Mouse (Mus musculus) CH12.LX (cell line): ENCODE data around the gene Atp13a2. TPM values are rescaled to one million over a fixed set of nuclear protein-coding genes. Genes with fewer than 3 reads are reported as not detected.

Experiments used
- DNase-seq: peaks from one replicate; pipeline ENCODE4 v3.0.0-alpha.2; 2013; ENCODE audit errors: extremely low read depth
- H3K27ac ChIP-seq: 2 replicates; pipeline ENCODE4 v1.5.1; 2012; ENCODE audit warnings: low read depth, mild to moderate bottlenecking, control low read depth, moderate library complexity; ENCODE audit not compliant: insufficient read depth
- H3K27me3 ChIP-seq: replicated peaks from 2 replicates; pipeline ENCODE3; 2012; ENCODE audit warnings: inconsistent platforms
- H3K36me3 ChIP-seq, 2 experiments: replicated peaks in 1 of 2; 2 replicates each; pipeline versions ENCODE3 to v1.6.1; 2012; ENCODE audit warnings: inconsistent platforms in 1 of 2, low read length in 1 of 2, mild to moderate bottlenecking in 1 of 2, mixed read lengths in 1 of 2, moderate library complexity in 1 of 2; ENCODE audit not compliant: control insufficient read depth in 1 of 2, insufficient read depth in 1 of 2
- H3K4me1 ChIP-seq, 2 experiments: 2 replicates each; pipeline ENCODE4 v1.6.1; 2012; ENCODE audit warnings: inconsistent platforms in 1 of 2, moderate library complexity in 1 of 2; ENCODE audit not compliant: insufficient read depth in 2 of 2, control insufficient read depth in 1 of 2
- H3K4me2 ChIP-seq: 2 replicates; pipeline ENCODE4 v1.6.1; 2012; ENCODE audit warnings: low read depth, mild to moderate bottlenecking, control low read depth; ENCODE audit not compliant: poor library complexity, insufficient read depth, severe bottlenecking
- H3K4me3 ChIP-seq, 3 experiments: fragments of 150-350 bp in 1 of 3; sonication (generic) in 1 of 3; replicated peaks in 1 of 3; 2 replicates each; pipeline versions ENCODE3 to v1.5.1; 2011 to 2012; ENCODE audit warnings: low read depth in 2 of 3, low read length in 2 of 3, mild to moderate bottlenecking in 2 of 3, moderate library complexity in 2 of 3, control low read depth in 1 of 3, improper control_type of control experiment in 1 of 3, inconsistent platforms in 1 of 3, mixed read lengths in 1 of 3; ENCODE audit not compliant: poor library complexity in 1 of 3
- H3K79me2 ChIP-seq: replicated peaks from 2 replicates; pipeline ENCODE4 v1.6.1; 2012; ENCODE audit warnings: mild to moderate bottlenecking, moderate library complexity; ENCODE audit not compliant: control insufficient read depth, poor library complexity, insufficient read depth, severe bottlenecking; ENCODE audit errors: extremely low read depth
- H3K9ac ChIP-seq: 2 replicates; pipeline ENCODE4 v1.6.1; 2012; ENCODE audit warnings: low read depth, mild to moderate bottlenecking, control low read depth, moderate library complexity; ENCODE audit not compliant: insufficient read depth
- H3K9me3 ChIP-seq: replicated peaks from 2 replicates; pipeline ENCODE3; 2012; ENCODE audit warnings: low read length, inconsistent platforms, mixed read lengths
- BHLHE40 ChIP-seq: IDR thresholded peaks from 2 replicates; pipeline ENCODE4 v1.6.1; 2011; ENCODE audit warnings: mild to moderate bottlenecking, low read depth, low read length, improper control_type of control experiment
- CHD1 ChIP-seq: IDR thresholded peaks from 2 replicates; pipeline ENCODE4 v1.6.1; 2012; ENCODE audit warnings: low read depth, low read length, improper control_type of control experiment, inconsistent platforms
- CHD2 ChIP-seq: IDR thresholded peaks from 2 replicates; pipeline ENCODE4 v1.6.1; 2011; ENCODE audit warnings: low read length, improper control_type of control experiment
- CTCF ChIP-seq, 2 experiments: IDR thresholded peaks in 1 of 2; conservative IDR thresholded peaks in 1 of 2; 2 replicates each; pipeline ENCODE4 v1.5.1; 2011 to 2012; ENCODE audit warnings: low read depth in 2 of 2, low read length in 2 of 2, improper control_type of control experiment in 1 of 2, inconsistent platforms in 1 of 2, mild to moderate bottlenecking in 1 of 2, moderate library complexity in 1 of 2
- ELF1 ChIP-seq: IDR thresholded peaks from 2 replicates; pipeline ENCODE4 v1.6.1; 2014; ENCODE audit warnings: low read depth, mild to moderate bottlenecking, inconsistent platforms, low read length, improper control_type of control experiment
- HCFC1 ChIP-seq: IDR thresholded peaks from 2 replicates; pipeline ENCODE4 v1.6.1; 2012; ENCODE audit warnings: low read depth, mild to moderate bottlenecking, inconsistent platforms, low read length, improper control_type of control experiment
- JUN ChIP-seq: IDR thresholded peaks from 2 replicates; pipeline ENCODE4 v1.6.1; 2011; ENCODE audit warnings: low read depth, mild to moderate bottlenecking, low read length, improper control_type of control experiment, moderate library complexity; ENCODE audit not compliant: insufficient read depth
- JUND ChIP-seq: conservative IDR thresholded peaks from 2 replicates; pipeline ENCODE4 v1.6.1; 2011; ENCODE audit warnings: low read depth, low read length, improper control_type of control experiment
- KAT2A ChIP-seq: IDR thresholded peaks from 2 replicates; pipeline ENCODE4 v1.6.1; 2012; ENCODE audit warnings: low read length, improper control_type of control experiment, inconsistent platforms; ENCODE audit not compliant: insufficient replicate concordance
- MAX ChIP-seq: IDR thresholded peaks from 2 replicates; pipeline ENCODE4 v1.6.1; 2011; ENCODE audit warnings: low read length, improper control_type of control experiment
- MEF2A ChIP-seq: IDR thresholded peaks from 2 replicates; pipeline ENCODE4 v1.6.1; 2014; ENCODE audit warnings: low read depth, mild to moderate bottlenecking, inconsistent platforms, low read length, improper control_type of control experiment, borderline replicate concordance
- MXI1 ChIP-seq: IDR thresholded peaks from 2 replicates; pipeline ENCODE4 v1.6.1; 2011; ENCODE audit warnings: mild to moderate bottlenecking, low read depth, low read length, improper control_type of control experiment
- MYC ChIP-seq: IDR thresholded peaks from 2 replicates; pipeline ENCODE4 v1.6.1; 2011; ENCODE audit warnings: low read depth, mild to moderate bottlenecking, improper control_type of control experiment, low read length
- POLR2A ChIP-seq: IDR thresholded peaks from 2 replicates; pipeline ENCODE4 v1.6.1; 2011; ENCODE audit warnings: low read depth, mild to moderate bottlenecking, improper control_type of control experiment, low read length
- POLR2AphosphoS2 ChIP-seq: IDR thresholded peaks from 2 replicates; pipeline ENCODE4 v1.6.1; 2011; ENCODE audit warnings: low read depth, low read length, improper control_type of control experiment
- SIN3A ChIP-seq: IDR thresholded peaks from 2 replicates; pipeline ENCODE4 v1.6.1; 2012; ENCODE audit warnings: low read length, improper control_type of control experiment, inconsistent platforms
- TBP ChIP-seq: conservative IDR thresholded peaks from 2 replicates; pipeline ENCODE4 v1.6.1; 2011; ENCODE audit warnings: low read depth, low read length, improper control_type of control experiment
- TCF12 ChIP-seq: IDR thresholded peaks from 2 replicates; pipeline ENCODE4 v1.6.1; 2014; ENCODE audit warnings: low read depth, mild to moderate bottlenecking, inconsistent platforms, low read length, improper control_type of control experiment
- UBTF ChIP-seq: IDR thresholded peaks from 2 replicates; pipeline ENCODE4 v1.6.1; 2012; ENCODE audit warnings: low read depth, mild to moderate bottlenecking, inconsistent platforms, low read length, improper control_type of control experiment, moderate library complexity
- USF1 ChIP-seq: IDR thresholded peaks from 2 replicates; pipeline ENCODE4 v1.6.1; 2014; ENCODE audit warnings: low read depth, mild to moderate bottlenecking, inconsistent platforms, low read length, improper control_type of control experiment
- USF2 ChIP-seq: conservative IDR thresholded peaks from 2 replicates; pipeline ENCODE4 v1.6.1; 2011; ENCODE audit warnings: low read depth, low read length, improper control_type of control experiment
- ZKSCAN1 ChIP-seq: IDR thresholded peaks from 2 replicates; pipeline ENCODE4 v1.6.1; 2012; ENCODE audit warnings: low read depth, inconsistent platforms, low read length, improper control_type of control experiment, borderline replicate concordance
- dilution Hi-C: fragments of 300-500 bp; cut with MboI; formaldehyde crosslinking; loops from 2 replicates; pipeline ENCODE4 v1.14.3; 2020; ENCODE audit warnings: low sequenced_read_pairs; ENCODE audit not compliant: extremely low pct_unique_long_range_greater_than_20kb, extremely low pct_ligation_motif_present
- in situ Hi-C: fragments of 300-500 bp; cut with MboI; formaldehyde crosslinking; loops from 3 replicates; pipeline ENCODE4 v1.14.3; 2019; ENCODE audit warnings: low sequenced_read_pairs, low pct_ligation_motif_present, low pct_unique_long_range_greater_than_20kb, mixed read lengths
- polyA plus RNA-seq: library from polyadenylated mRNA; unstranded; fragments of >175 nt; gene quantifications from 2 replicates; pipeline ENCODE4 v1.2.1, GENCODE M21; 2012; ENCODE audit warnings: low read depth; ENCODE audit not compliant: insufficient read length
- total RNA-seq, 2 experiments: library from RNA; depleted of rRNA; stranded (reverse); fragments of 300-350 nt in 1 of 2; fragments of >200 nt in 1 of 2; gene quantifications; 2 replicates each; pipeline ENCODE4 v1.2.3; 2012 to 2014

Atp13a2 gene
- total and polyA plus RNA-seq, 3 experiments, result 22.2 to 54.7 (median 48.5) TPM

- peaks cover 85 to 96% of the 10 kb centered on the region in 2 experiments for H3K36me3 ChIP-seq
- H3K79me2 ChIP-seq, result no peaks in the 10 kb centered on the region
- no peaks in the 10 kb centered on the region for H3K4me1 ChIP-seq
- DNase-seq, result no peak
- no peak overlapping the region for H3K27ac ChIP-seq
- TF ChIP-seq USF1, result no peak
- TF ChIP-seq CHD1, result no peak
- TF ChIP-seq TBP, result no peak
- TF ChIP-seq CHD2, result no peak
- no peaks in the 10 kb centered on the region for H3K9me3 ChIP-seq
- H3K4me3 ChIP-seq, result no peak overlapping the region
- dilution Hi-C loops, result no loop called here
- in situ Hi-C loops, result no loop called here
- no peak overlapping the region for H3K9ac ChIP-seq
- H3K27me3 ChIP-seq, result no peaks in the 10 kb centered on the region
- H3K4me2 ChIP-seq, result no peak overlapping the region
Observed at GRCm38 (mm10) chr4:140996812-140997211, 10.1 kb downstream of the Atp13a2 start.

- dilution Hi-C loops, result no loop called here
- Histone ChIP-seq H3K36me3 (peaks cover 65 to 75% of the 10 kb centered on the region in 2 experiments), H3K9me3 (peaks cover 8% of the 10 kb centered on the region), H3K27me3 (no peaks in the 10 kb centered on the region), H3K4me2 (no peak overlapping the region), H3K79me2 (no peaks in the 10 kb centered on the region), H3K27ac (no peak overlapping the region), H3K4me1 (no peaks in the 10 kb centered on the region), H3K4me3 (no peak overlapping the region), H3K9ac (no peak overlapping the region)
- DNase-seq, result no peak
- in situ Hi-C loops, result no loop called here
- TF ChIP-seq TCF12, result no peak
- TF ChIP-seq JUN, result no peak
- no peak for TF ChIP-seq KAT2A
- TF ChIP-seq SIN3A, result no peak
- TF ChIP-seq UBTF, result no peak
- no peak for TF ChIP-seq MXI1
- TF ChIP-seq ZKSCAN1, result no peak
- no peak for TF ChIP-seq POLR2A
- TF ChIP-seq CHD2, result no peak
- TF ChIP-seq MAX, result no peak
- TF ChIP-seq HCFC1, result no peak
- no peak for TF ChIP-seq JUND
- TF ChIP-seq CHD1, result no peak
- TF ChIP-seq ELF1, result no peak
- TF ChIP-seq USF2, result no peak
- TF ChIP-seq MYC, result no peak
- no peak for TF ChIP-seq POLR2AphosphoS2
- no peak for TF ChIP-seq BHLHE40
- TF ChIP-seq CTCF (conservative IDR thresholded peaks at IDR 0.05 in 1 of 2, IDR thresholded peaks at IDR 0.05 in 1 of 2; ENCODE audit: low read depth in 2 of 2, low read length in 2 of 2), result no peak
- TF ChIP-seq MEF2A, result no peak
Observed at GRCm38 (mm10) chr4:141005983-141006382, 19.3 kb downstream of the Atp13a2 start.
